In genomic region chr9:59288685-59289410, GRCm38 (mm10) we compare ENCODE assay signal across 11 mouse cellular contexts. TPM values are rescaled to one million over a fixed set of nuclear protein-coding genes. Genes with fewer than 3 reads are reported as not detected.
DNase-seq lines count a peak whose midpoint lies in the region; ATAC-seq and TF ChIP-seq lines count a peak whose summit lies in the region.
"Had no signal": no experiment of that assay in that cellular context is flagged by ENCODE, and none has a peak within 500 bp of the region (broad histone marks: within the 10 kb centered on the region; RNA-seq: fewer than 3 reads in every experiment).

No protein-coding gene starts in this region.

- WGBS in heart, embryonic 16.5 days = 55% methylated on average over 3 of the region's 3 CpGs
- 27% methylated on average over 3 of the region's 3 CpGs for WGBS in embryonic facial prominence, embryonic 11.5 days
- WGBS in limb, embryonic 15.5 days = 42% methylated on average over 3 of the region's 3 CpGs

- H3K36me3 ChIP-seq in heart, embryonic 16.5 days (ENCODE audit: control insufficient read depth, insufficient read depth) = no peaks in the 10 kb centered on the region
- H3K36me3 ChIP-seq in ES-E14 (ENCODE audit: control insufficient read depth, insufficient read depth, low read length, poor library complexity, severe bottlenecking) = no peaks in the 10 kb centered on the region
- no peaks in the 10 kb centered on the region for H3K36me3 ChIP-seq in embryonic facial prominence, embryonic 11.5 days (replicated peaks; ENCODE audit: control insufficient read depth, insufficient read depth, low read depth, low read length)
- no peaks in the 10 kb centered on the region for H3K36me3 ChIP-seq in limb, embryonic 15.5 days
- H3K36me3 ChIP-seq: intestine, embryonic 15.5 days; neural tube, embryonic 12.5 days had no signal

- intact Hi-C loops in heart, postnatal 36 days (cut with DNase I) = no loop called here

- 0 out of 2 replicates have a peak overlapping the region, but pooled peaks have one; percentile 16 for H3K27ac ChIP-seq in heart, embryonic 16.5 days (ENCODE audit: low read length)
- H3K27ac ChIP-seq in ES-E14 (ENCODE audit: insufficient read depth, low read depth, low read length, poor library complexity, severe bottlenecking) = no peak overlapping the region
- H3K27ac ChIP-seq in embryonic facial prominence, embryonic 11.5 days (replicated peaks; ENCODE audit: low read depth, low read length) = peak overlapping the region; percentile 95
- H3K27ac ChIP-seq in limb, embryonic 15.5 days = peak overlapping the region; percentile 82
- H3K27ac ChIP-seq: intestine, embryonic 15.5 days; neural tube, embryonic 12.5 days had no signal

- no peak for ATAC-seq in heart, embryonic 16.5 days (replicated peaks; ENCODE audit: extremely low read depth, insufficient read depth, low FRiP score)
- ATAC-seq in embryonic facial prominence, embryonic 11.5 days (replicated peaks; ENCODE audit: insufficient number of reproducible peaks, low FRiP score, low TSS enrichment, low read depth) = no peak
- ATAC-seq in limb, embryonic 15.5 days (ENCODE audit: insufficient number of reproducible peaks, low FRiP score, low TSS enrichment, low read depth) = no peak
- ATAC-seq: CD4-positive, CD25-positive, alpha-beta regulatory T cell, adult 4 months; intestine, embryonic 15.5 days had no signal

- H3K27me3 ChIP-seq in heart, embryonic 16.5 days (ENCODE audit: control insufficient read depth, insufficient read depth, low read length) = no peaks in the 10 kb centered on the region
- no peaks in the 10 kb centered on the region for H3K27me3 ChIP-seq in embryonic facial prominence, embryonic 11.5 days (ENCODE audit: control insufficient read depth, insufficient read depth, low read length)
- H3K27me3 ChIP-seq in limb, embryonic 15.5 days = no peaks in the 10 kb centered on the region
- H3K27me3 ChIP-seq: intestine, embryonic 15.5 days; neural tube, embryonic 12.5 days had no signal

- no peak overlapping the region for H3K4me3 ChIP-seq in heart, embryonic 16.5 days (ENCODE audit: low read length)
- H3K4me3 ChIP-seq in ES-E14 (ENCODE audit: insufficient read depth in 1 of 2, low read depth in 1 of 2, low read length in 2 of 2, poor library complexity in 1 of 2, severe bottlenecking in 1 of 2) = no peak overlapping the region
- H3K4me3 ChIP-seq in embryonic facial prominence, embryonic 11.5 days (ENCODE audit: low read depth, low read length) = no peak overlapping the region
- no peak overlapping the region for H3K4me3 ChIP-seq in limb, embryonic 15.5 days
- H3K4me3 ChIP-seq: intestine, embryonic 15.5 days; neural tube, embryonic 12.5 days had no signal

- no peaks in the 10 kb centered on the region for H3K9me3 ChIP-seq in heart, embryonic 16.5 days (replicated peaks; ENCODE audit: control insufficient read depth, low read length)
- no peaks in the 10 kb centered on the region for H3K9me3 ChIP-seq in ES-E14 (ENCODE audit: control insufficient read depth, insufficient read depth, low read depth, low read length)
- H3K9me3 ChIP-seq in embryonic facial prominence, embryonic 11.5 days (replicated peaks; ENCODE audit: control insufficient read depth, low read length) = no peaks in the 10 kb centered on the region
- no peaks in the 10 kb centered on the region for H3K9me3 ChIP-seq in limb, embryonic 15.5 days
- H3K9me3 ChIP-seq: intestine, embryonic 15.5 days; neural tube, embryonic 12.5 days had no signal

- no peak overlapping the region for H3K9ac ChIP-seq in heart, embryonic 16.5 days (ENCODE audit: low read length)
- no peak overlapping the region for H3K9ac ChIP-seq in ES-E14 (ENCODE audit: insufficient read depth, low read depth, low read length, poor library complexity, severe bottlenecking)
- peak overlapping the region; percentile 26; the same call in 1 of the 2 replicates for H3K9ac ChIP-seq in embryonic facial prominence, embryonic 11.5 days (replicated peaks; ENCODE audit: low read length)
- no peak overlapping the region for H3K9ac ChIP-seq in limb, embryonic 15.5 days
- H3K9ac ChIP-seq: intestine, embryonic 15.5 days; neural tube, embryonic 12.5 days had no signal

- no peak for DNase-seq in heart, postnatal 36 days
- no peak for DNase-seq in ES-E14 (ENCODE audit: low read depth, low spot score)
- peak; percentile 95 for DNase-seq in embryonic facial prominence, embryonic 11.5 days (ENCODE audit: low spot score)
- DNase-seq in urinary bladder, postnatal 4 days (ENCODE audit: low spot score in 2 of 2) = no peak
- no peak for DNase-seq in yolk sac, embryonic 10.5 days (ENCODE audit: low spot score)
- DNase-seq in ovary, postnatal 36 days (ENCODE audit: low spot score) = no peak

- in situ Hi-C loops in ES-E14 (cut with MboI; ENCODE audit: low sequenced_read_pairs in 2 of 2, unreplicated experiment in 2 of 2) = no loop called here

- peaks cover 21% of the 10 kb centered on the region for H3K4me1 ChIP-seq in heart, embryonic 16.5 days (ENCODE audit: control insufficient read depth, insufficient read depth, low read length)
- H3K4me1 ChIP-seq in ES-E14 (ENCODE audit: control insufficient read depth in 2 of 2, insufficient read depth in 2 of 2, low read length in 2 of 2, poor library complexity in 1 of 2) = peaks cover 1 to 2% of the 10 kb centered on the region in 2 experiments; a peak in 3 of 4 replicates
- peaks cover 8% of the 10 kb centered on the region for H3K4me1 ChIP-seq in embryonic facial prominence, embryonic 11.5 days (ENCODE audit: control insufficient read depth, insufficient read depth, low read length)
- peaks cover 35% of the 10 kb centered on the region for H3K4me1 ChIP-seq in limb, embryonic 15.5 days

- no peak overlapping the region for H3K4me2 ChIP-seq in heart, embryonic 16.5 days (ENCODE audit: low read depth, low read length)
- no peak overlapping the region for H3K4me2 ChIP-seq in embryonic facial prominence, embryonic 11.5 days (ENCODE audit: low read depth, low read length)
- no peak overlapping the region for H3K4me2 ChIP-seq in limb, embryonic 15.5 days
- H3K4me2 ChIP-seq: intestine, embryonic 15.5 days; neural tube, embryonic 12.5 days had no signal

TF ChIP-seq in ES-E14, 5 proteins besides CTCF, POLR2A, EP300 and RAD21:
- TF ChIP-seq ZC3H11A (IDR thresholded peaks at IDR 0.05; ENCODE audit: borderline replicate concordance, low read depth, low read length) (no peak), HCFC1 (IDR thresholded peaks at IDR 0.05; ENCODE audit: borderline replicate concordance, insufficient read depth, low read length) (no peak), CHD2 (IDR thresholded peaks at IDR 0.05; ENCODE audit: low read depth, low read length) (no peak), ZNF384 (IDR thresholded peaks at IDR 0.05; ENCODE audit: low read depth, low read length) (0 out of 2 replicates have a peak, but pooled peaks have one; percentile 8)

RNA-seq across cellular contexts. Expression of gene Adpgk, which starts 2.5 kb away (rescaled TPM):
- polyA plus RNA-seq in heart, embryonic 16.5 days (2015; fragmentation: Nextera tagmentation; extraction: Ambion mirVana) = 19.0 and 20.0 TPM in 2 replicates
- total RNA-seq in heart, postnatal 36 days (2021) = 1 to 10 TPM; 7.3 to 8.5 TPM
- total RNA-seq in ES-E14 (2012; rRNA removed) = 65.7 and 91.3 TPM in 2 replicates
- 50.7 and 54.7 TPM in 2 replicates for polyA plus RNA-seq in embryonic facial prominence, embryonic 11.5 days (2014; fragmentation: Nextera tagmentation; extraction: Ambion mirVana)
- 42.8 and 44.3 TPM in 2 replicates for polyA plus RNA-seq in limb, embryonic 15.5 days (2015; fragmentation: Nextera tagmentation; extraction: Ambion mirVana)
